Mouse (Mus musculus) retina, adult 2 months (tissue): ENCODE data around the gene Gm49396.

ENCODE experiments used
- DNase-seq: peaks from one replicate; pipeline ENCODE4 v3.0.0-alpha.2; 2012; ENCODE audit warnings: low read depth, low spot score

Gene Gm49396

DNA sequence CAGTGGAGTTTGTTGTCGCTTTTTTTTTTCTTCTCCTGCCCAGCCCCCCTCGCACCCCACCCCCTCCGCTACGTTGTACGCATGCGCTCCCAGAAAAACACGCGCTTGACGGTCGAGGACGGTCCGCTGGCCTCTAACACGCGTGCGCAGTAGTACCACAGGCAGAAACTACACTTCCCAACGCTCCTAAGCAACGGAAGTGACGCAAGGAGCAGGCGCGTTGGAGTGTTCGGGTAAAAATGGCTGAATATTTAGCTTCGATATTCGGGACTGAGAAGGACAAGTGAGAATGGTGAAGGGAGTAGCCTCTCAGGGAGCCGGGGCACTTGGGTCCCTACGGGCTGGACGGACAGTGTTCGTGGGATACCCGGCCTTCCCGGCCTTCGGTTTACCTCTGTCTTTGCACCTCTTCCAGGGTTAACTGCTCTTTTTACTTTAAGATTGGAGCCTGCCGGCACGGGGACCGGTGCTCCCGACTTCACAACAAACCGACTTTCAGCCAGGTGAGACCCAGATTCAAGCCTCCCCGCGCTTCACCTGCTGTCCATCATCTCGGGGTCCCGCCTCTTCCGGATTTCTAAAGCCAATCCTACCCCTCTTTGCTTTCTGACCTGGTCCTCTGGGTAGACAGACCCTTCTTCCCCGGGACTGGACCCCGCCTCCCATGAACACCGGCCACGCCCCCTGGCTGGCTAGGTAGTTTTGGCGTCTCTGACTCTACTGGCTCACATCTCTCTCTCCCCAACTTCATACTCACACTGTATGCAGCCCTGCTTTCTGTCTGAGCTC is at the start of gene Gm49396, which contains the start of the genes U2af1l4 and Psenen:
TSS of gene Gm49396 (plus strand) at position 228 of the 789 bp plus-strand sequence.
TSS of gene U2af1l4 (plus strand) at position 185 of the 789 bp plus-strand sequence.
TSS of gene Psenen (minus strand) at position 511 of the 789 bp plus-strand sequence.
- DNase-seq, result peak; percentile 98

GRCm38 (mm10) chr7:30515003-30515760 is 48.0 kb upstream of the Gm49396 start:
- DNase-seq, result no peak

- no peak for DNase-seq
Measured at GRCm38 (mm10) chr7:30518325-30518724, 44.8 kb upstream of the Gm49396 start.

- no peak for DNase-seq
Measured at GRCm38 (mm10) chr7:30520396-30520795, 42.7 kb upstream of the Gm49396 start.

DNA sequence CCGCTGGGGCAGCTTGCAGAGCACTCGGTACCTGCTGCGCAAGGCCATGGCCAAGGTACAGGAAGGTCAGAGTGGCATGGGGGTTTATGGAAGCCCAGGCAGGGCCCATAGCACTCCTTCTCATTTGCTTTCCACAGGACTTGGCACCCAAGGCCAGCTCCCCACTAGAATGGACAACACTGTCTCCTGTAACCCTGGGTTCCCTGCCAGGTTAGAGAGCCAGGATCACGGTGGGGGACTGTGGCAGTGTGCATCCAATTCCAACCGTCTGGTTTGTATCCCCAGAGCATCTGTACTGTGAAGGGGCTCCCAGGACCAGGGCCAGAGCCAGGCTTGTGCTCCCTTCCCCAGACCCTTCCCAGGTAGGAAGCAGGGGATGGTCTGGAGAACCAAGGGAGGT is 42.3 kb upstream of the Gm49396 start:
- no peak for DNase-seq

GRCm38 (mm10) chr7:30522871-30523270 is 40.3 kb upstream of the Gm49396 start:
- DNase-seq, result no peak

DNA sequence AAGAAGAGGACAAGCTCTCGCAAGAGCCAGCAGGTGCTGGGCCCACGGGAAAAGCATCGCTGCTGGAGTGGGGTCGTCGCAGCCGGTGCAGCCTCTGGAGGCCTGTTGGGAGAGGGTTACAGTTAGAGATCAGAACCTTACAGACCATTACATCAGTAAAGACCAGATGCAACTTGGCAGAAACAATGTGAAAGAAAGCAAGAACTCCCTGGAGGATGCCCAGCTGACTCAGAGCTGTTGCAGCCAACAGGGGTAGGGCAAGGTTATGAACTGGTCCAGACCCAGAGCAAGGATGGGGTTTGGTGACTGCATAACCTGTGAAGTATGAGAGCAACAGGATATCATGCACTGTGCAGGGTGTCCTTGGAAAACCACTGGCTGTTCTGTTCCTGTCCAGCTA is 38.7 kb upstream of the Gm49396 start:
- no peak for DNase-seq

- DNase-seq, result no peak
Measured at GRCm38 (mm10) chr7:30525954-30526353, 37.2 kb upstream of the Gm49396 start.

- DNase-seq, result no peak
Measured at GRCm38 (mm10) chr7:30526399-30526798, 36.7 kb upstream of the Gm49396 start.

DNA sequence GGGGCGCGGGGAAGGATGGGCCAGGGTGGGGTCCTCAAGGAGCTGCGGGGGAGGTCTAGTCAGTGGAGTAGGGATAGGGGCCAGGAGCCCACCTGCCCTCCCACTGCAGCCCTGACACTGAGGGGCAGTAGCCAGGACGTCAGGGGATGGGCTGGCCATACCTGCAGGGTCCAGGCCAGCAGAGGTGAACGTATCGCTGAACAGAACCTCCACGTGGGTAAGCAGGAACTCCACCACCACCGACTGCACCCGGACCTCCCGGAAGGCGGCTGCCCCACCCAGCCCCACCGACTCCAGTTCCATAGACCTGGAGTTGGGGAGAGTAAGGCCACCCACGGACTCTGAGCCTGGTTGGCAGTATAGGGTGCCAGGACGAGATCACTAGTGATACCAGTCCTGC is 36.2 kb upstream of the Gm49396 start:
- DNase-seq, result no peak

GRCm38 (mm10) chr7:30531291-30531815 is 31.8 kb upstream of the Gm49396 start:
- no peak for DNase-seq

DNA sequence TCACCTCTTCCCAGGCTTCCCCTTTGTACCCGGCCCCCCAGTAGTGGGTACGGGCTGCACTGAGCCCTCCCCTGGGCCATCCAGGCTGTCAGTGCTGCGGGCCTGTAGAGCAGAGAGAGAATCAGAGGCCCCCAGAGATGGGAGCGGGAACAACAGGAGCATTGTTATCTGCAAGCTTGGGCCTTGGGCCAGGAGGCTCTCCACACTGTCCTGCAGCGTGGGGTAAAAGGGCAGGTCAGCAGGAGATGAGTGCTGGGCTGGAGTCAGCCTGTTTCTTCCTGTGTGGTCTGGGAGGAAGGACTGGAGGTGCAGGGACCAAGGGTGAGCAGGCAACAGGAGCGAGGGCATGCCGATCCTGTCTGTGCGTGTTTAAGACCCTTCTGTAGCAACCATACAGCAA is 30.2 kb upstream of the Gm49396 start:
- no peak for DNase-seq

- DNase-seq, result no peak
Measured at GRCm38 (mm10) chr7:30533941-30534632, 29.1 kb upstream of the Gm49396 start.

- DNase-seq, result peak; percentile 95
Measured at GRCm38 (mm10) chr7:30534633-30535577, 28.2 kb upstream of the Gm49396 start, which contains the start of gene Arhgap33. Gene Arhgap33 (minus strand): TSS chr7:30535060.

- no peak for DNase-seq
Measured at GRCm38 (mm10) chr7:30540572-30540971, 22.6 kb upstream of the Gm49396 start.

DNA sequence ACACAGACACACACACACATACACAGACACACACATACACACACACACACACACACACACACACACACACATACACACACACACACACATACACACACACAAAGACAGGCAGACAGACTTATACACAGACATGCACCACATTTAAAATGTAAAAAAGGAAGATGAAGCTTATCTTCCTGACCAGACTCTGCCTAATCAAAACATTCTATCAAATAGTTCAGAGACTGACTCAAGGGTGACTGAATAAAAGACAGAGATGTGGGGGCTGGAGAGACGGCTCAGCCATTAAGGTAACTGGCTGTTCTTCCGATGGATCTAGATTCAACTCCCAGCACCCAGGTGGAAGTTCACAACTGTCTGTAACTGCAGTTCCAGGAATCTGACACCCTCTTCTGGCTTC is 18.8 kb upstream of the Gm49396 start:
- no peak for DNase-seq

DNA sequence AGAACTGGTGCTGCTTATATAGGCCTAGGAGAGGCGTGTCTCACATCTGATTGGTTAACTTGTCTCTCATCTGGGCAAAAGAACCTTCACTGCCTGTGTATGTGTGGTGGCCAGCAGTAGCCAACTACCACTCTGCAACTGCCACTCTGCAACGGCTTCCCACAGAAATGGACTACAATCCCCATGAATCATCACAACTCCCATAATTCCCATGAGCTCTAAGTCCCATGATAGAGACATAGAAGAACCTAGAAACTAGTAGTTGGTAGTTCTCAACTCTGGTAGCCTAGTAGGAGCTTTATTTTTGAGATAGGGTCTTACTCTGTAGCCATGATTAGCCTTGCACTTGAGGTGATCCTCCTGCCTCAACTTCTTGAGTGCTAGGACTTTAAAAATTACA is 13.3 kb upstream of the Gm49396 start:
- DNase-seq, result no peak

DNA sequence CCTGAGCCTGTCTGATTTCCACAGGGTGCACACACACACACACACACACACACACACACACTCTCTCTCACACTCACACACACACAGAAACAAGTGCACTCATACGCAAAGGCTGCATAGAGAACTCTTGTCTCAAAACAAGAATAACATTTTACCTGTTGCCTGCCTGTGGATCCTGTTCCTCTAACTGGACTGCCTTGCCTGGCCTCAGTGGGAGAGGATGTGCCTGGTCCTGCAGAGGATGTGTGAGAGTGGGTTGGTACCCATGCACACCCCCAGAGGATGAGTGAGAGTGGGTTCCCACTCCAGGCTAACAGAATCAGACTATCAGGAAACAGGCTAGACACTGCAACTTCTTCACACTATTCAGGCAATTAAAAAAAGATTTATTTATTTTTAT is 12.5 kb upstream of the Gm49396 start:
- no peak for DNase-seq

DNA sequence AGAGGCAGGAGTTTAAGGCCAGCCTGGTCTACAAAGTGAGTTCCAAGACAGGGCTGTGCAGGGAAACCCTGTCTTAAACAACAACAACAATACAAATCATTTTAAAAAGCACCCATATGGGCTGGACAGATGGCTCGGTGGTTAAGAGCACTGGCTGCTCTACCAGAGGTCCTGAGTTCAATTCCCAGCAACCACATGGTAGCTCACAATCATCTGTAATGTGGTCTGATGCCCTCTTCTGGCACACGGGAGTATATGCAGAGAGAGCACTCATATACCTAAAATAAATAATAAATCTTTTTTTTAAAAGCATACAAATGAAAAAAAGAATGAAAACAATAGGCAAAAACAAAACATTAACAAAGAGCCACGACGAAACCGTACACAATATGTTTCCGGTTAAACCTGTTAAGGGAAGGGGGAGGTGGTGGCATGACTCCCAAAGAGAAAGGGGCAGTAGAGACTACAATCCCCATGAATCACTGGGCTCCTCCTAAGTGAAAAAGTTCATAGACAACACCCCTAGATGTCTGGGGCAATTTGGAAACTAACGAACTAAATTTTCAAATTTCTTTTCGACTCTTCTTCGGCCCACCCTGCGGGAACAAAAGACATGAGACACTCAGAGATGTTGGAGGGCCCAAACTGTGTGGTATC is 11.6 kb upstream of the Gm49396 start:
- DNase-seq, result peak; percentile 71
